Mouse (Mus musculus) cerebellum, adult 2 months (tissue): ENCODE data around the gene Faah.

Experiments
- CTCF ChIP-seq: fragments of 200-500 bp; IDR thresholded peaks from 2 replicates; pipeline ENCODE4 v1.5.1; 2011; ENCODE audit warnings: low read depth, mild to moderate bottlenecking, control low read depth, low read length, moderate library complexity, borderline replicate concordance; ENCODE audit not compliant: insufficient read depth
- POLR2A ChIP-seq: fragments of 200-500 bp; IDR thresholded peaks from 2 replicates; pipeline ENCODE4 v1.6.1; 2011; ENCODE audit warnings: low read length, control low read depth, borderline replicate concordance; ENCODE audit not compliant: insufficient read depth

DNA sequence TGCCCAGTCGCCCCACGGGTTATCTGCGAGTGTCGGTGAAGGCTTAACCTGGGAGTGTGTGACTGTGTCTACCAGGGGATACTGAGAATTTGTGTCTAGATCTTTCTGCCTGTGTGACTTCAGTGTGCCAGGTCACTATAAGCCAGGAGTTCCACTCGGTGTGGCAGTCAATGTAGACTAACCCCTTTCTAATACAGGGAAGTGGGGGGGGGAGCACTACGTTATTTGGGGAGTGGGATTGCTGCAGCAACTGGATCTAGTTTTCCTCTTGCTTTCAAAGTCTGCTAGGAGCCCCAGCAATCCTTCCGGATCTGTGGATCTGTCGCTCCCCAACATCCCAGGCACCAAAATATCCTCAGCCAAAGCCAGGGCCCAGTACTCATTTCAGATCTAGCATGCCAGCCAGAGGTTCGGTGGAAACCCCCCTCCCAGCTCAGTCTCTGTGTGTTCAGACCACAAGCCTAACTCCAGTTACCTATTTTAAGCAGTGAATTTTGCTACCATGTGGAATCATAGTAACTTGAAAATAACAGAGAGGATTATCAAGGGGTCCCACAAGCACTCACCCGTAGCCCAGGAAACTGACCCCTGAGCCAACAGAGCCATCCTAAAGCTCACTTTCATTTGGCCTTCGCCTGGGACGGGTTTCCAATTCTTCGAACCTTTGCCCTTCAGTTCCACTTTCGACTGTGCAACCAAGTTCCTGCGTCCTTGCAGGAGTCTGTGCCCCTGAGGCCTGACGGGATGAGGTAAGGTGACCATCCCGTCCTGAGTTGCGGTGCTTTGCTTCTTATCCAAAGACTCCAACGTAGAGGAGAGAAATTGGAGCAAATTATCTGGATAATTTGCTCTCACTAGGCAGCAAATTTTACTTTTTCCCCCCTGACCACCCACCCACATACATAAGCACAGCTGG, 80.4 kb downstream of the Faah start:
- no peak for TF ChIP-seq CTCF
- no peak for TF ChIP-seq POLR2A
